Mouse (Mus musculus) T-helper 1 cell (primary cell): ENCODE results near the gene Vmn1r79.
"Not testable (repeated sequence)": the region's sequence is repeated elsewhere in the genome, so short reads cannot be mapped to it uniquely, and the experiment has no call there.

Experiments used
- in situ Hi-C: fragments of 300-600 bp; cut with MboI, MseI; formaldehyde crosslinking; loops from one replicate; pipeline ENCODE4 v1.15.1; 2025; ENCODE audit warnings: high pct_unique_total_duplicates

Vmn1r79 gene

GRCm38 (mm10) chr7:12170979-12171378 is at the start of gene Vmn1r79:
Gene Vmn1r79, plus strand, starts transcription at chr7:12171279.
- in situ Hi-C loops = not testable (repeated sequence)

- in situ Hi-C loops = no loop called here
These were observed 21.1 kb upstream of the Vmn1r79 start, which contains the start of gene Vmn1r78 for GRCm38 (mm10) chr7:12149957-12150356. Gene Vmn1r78, plus strand, starts transcription at chr7:12150257.

GRCm38 (mm10) chr7:12156463-12156862 is 14.6 kb upstream of the Vmn1r79 start:
- in situ Hi-C loops = not testable (repeated sequence)

GRCm38 (mm10) chr7:12172926-12173325 is 1.8 kb downstream of the Vmn1r79 start:
- in situ Hi-C loops = not testable (repeated sequence)

- in situ Hi-C loops = no loop called here
These were observed 17.9 kb downstream of the Vmn1r79 start, which contains the start of gene Vmn1r80 for GRCm38 (mm10) chr7:12188986-12189385. Gene Vmn1r80, plus strand, starts transcription at chr7:12189286.

- in situ Hi-C loops = no loop called here
These were observed 33.1 kb downstream of the Vmn1r79 start for GRCm38 (mm10) chr7:12204141-12204540.
